Comparison of ENCODE assay signal across 4 mouse cellular contexts in the genomic region with DNA sequence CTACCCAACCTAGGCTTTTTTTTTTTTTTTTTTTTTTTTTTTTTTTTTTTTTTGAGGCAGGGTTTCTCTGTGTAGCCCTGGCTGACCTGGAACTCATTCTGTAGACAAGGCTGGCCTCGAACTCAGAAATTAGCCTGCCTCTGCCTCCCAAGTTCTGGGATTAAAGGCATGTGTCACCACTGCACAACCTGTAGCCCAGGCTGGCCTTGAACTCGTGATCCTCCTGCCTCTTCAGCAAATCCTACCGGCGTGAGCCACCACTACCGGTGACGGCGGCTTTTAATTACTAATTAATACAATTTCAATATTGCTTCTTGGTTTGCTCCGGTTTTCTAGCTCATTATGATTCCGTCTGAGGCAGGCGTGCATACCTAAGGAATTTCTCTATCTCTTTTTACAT. TPM values are rescaled to one million over a fixed set of nuclear protein-coding genes. Genes with fewer than 3 reads are reported as not detected.
DNase-seq lines count a peak whose midpoint lies in the region; TF ChIP-seq lines count a peak whose summit lies in the region.
"Not testable (repeated sequence)": the region's sequence is repeated elsewhere in the genome, so short reads cannot be mapped to it uniquely, and the experiment has no call there.

No protein-coding gene starts in this region.

- not testable (repeated sequence) for H3K4me3 ChIP-seq in ES-E14 (ENCODE audit: insufficient read depth in 1 of 2, low read depth in 1 of 2, low read length in 2 of 2, poor library complexity in 1 of 2, severe bottlenecking in 1 of 2)

- in situ Hi-C loops in ES-E14 (cut with MboI; ENCODE audit: low sequenced_read_pairs in 2 of 2, unreplicated experiment in 2 of 2), result not testable (repeated sequence)

- not testable (repeated sequence) for H3K9me3 ChIP-seq in ES-E14 (ENCODE audit: control insufficient read depth, insufficient read depth, low read depth, low read length)

- H3K36me3 ChIP-seq in ES-E14 (ENCODE audit: control insufficient read depth, insufficient read depth, low read length, poor library complexity, severe bottlenecking), result not testable (repeated sequence)

- H3K4me1 ChIP-seq in ES-E14 (ENCODE audit: control insufficient read depth in 2 of 2, insufficient read depth in 2 of 2, low read length in 2 of 2, poor library complexity in 1 of 2), result not testable (repeated sequence)

- DNase-seq in ES-E14 (ENCODE audit: low read depth, low spot score), result not testable (repeated sequence)
- peak; percentile 73 for DNase-seq in heart, adult 11 months
- peak; percentile 0 for DNase-seq in kidney, adult 18-20 months
- peak; percentile 34 for DNase-seq in testis, postnatal 10 days (ENCODE audit: low spot score)

- H3K27ac ChIP-seq in ES-E14 (ENCODE audit: insufficient read depth, low read depth, low read length, poor library complexity, severe bottlenecking), result not testable (repeated sequence)

- not testable (repeated sequence) for H3K9ac ChIP-seq in ES-E14 (ENCODE audit: insufficient read depth, low read depth, low read length, poor library complexity, severe bottlenecking)

TF ChIP-seq in ES-E14, 5 proteins besides CTCF, POLR2A, EP300 and RAD21:
- TF ChIP-seq ZNF384 (IDR thresholded peaks at IDR 0.05; ENCODE audit: low read depth, low read length), result 0 out of 2 replicates have a peak, but pooled peaks have one; percentile 1
TF ChIP-seq in ES-E14: peak in this region for 1; not testable (repeated sequence) for 4.

RNA-seq across cellular contexts. Expression of a gene that starts 18.3 kb away (rescaled TPM):
- 4.2 and 7.8 TPM in 2 replicates for total RNA-seq in ES-E14 (2012; rRNA removed)
